Mouse (Mus musculus): ENCODE measurements around the gene Ccna2. TPM values are rescaled to one million over a fixed set of nuclear protein-coding genes. Genes with fewer than 3 reads are reported as not detected.

Gene Ccna2
- polyA plus RNA-seq, 2 experiments: 112 to 156 TPM

DNA sequence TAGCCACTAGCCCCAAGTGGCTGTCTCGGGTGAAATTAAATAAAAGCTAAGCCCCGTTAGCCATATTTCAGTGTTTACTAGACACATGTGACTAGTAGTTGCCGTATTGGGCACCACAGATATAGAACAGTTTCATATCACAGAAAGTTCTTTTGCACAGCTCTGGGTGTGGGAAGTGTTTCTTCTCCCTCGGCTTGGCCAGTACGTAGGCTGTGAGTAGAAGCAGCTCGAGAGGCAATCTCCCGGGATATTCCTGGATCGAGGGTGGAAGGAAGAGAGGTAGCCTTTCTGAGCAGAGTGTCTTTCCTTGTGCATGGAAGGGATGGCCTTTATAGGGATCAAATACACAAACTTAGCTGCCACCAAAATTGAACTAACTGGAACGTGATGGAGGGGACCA lies 55.8 kb downstream of the Ccna2 start:
- WGBS: 80% methylated on average over 9 of the region's 9 CpGs
- no peak overlapping the region for H3K4me3 ChIP-seq (replicated peaks; ENCODE audit: low read length)
- no peak overlapping the region for H3K9ac ChIP-seq (ENCODE audit: low read depth, low read length, severe bottlenecking)
- H3K36me3 ChIP-seq (ENCODE audit: control insufficient read depth, insufficient read depth, low read length): no peaks in the 10 kb centered on the region
- no peak for DNase-seq (ENCODE audit: low spot score)
- H3K27ac ChIP-seq (replicated peaks; ENCODE audit: low read depth, low read length): no peak overlapping the region
- no peak for TF ChIP-seq POLR2A (IDR thresholded peaks at IDR 0.05; ENCODE audit: borderline replicate concordance, extremely low read depth, insufficient read depth, insufficient read length)
- no peak overlapping the region for H3K4me2 ChIP-seq (replicated peaks; ENCODE audit: low read depth, low read length, severe bottlenecking)
- no peaks in the 10 kb centered on the region for H3K9me3 ChIP-seq (ENCODE audit: control insufficient read depth, low read length)
- H3K4me1 ChIP-seq (ENCODE audit: control insufficient read depth, insufficient read depth, low read length): 0 out of 2 replicates have a peak, but pooled peaks cover 3% of the 10 kb centered on the region
- peaks cover 20% of the 10 kb centered on the region; the same call in 1 of the 2 replicates for H3K27me3 ChIP-seq (ENCODE audit: control insufficient read depth, insufficient read depth, low read length)
- ATAC-seq (ENCODE audit: low FRiP score, low read depth): no peak

Other genes with a start within 250 kb of the Ccna2 start
- 348 and 392 TPM in 2 replicates for gene Anxa5, start 96.3 kb downstream of the Ccna2 start, polyA plus RNA-seq (2012; rRNA removed)
- gene Anxa5, start 96.3 kb downstream of the Ccna2 start, polyA plus RNA-seq (2014; fragmentation: Nextera tagmentation; extraction: Ambion mirVana): 423 and 449 TPM in 2 replicates
- 2.0 and 2.3 TPM in 2 replicates for gene 1810062G17Rik, start 96.2 kb downstream of the Ccna2 start, polyA plus RNA-seq (2012; rRNA removed)
- gene 1810062G17Rik, start 96.2 kb downstream of the Ccna2 start, polyA plus RNA-seq (2014; fragmentation: Nextera tagmentation; extraction: Ambion mirVana): 2.0 and 2.3 TPM in 2 replicates
- gene Gm11549, start 50.3 kb downstream of the Ccna2 start, polyA plus RNA-seq (2012; rRNA removed): 0.05 and 0.10 TPM in 2 replicates
- 0.11 TPM in 1 of 2 replicates, not detected in the other for gene Gm11549, start 50.3 kb downstream of the Ccna2 start, polyA plus RNA-seq (2014; fragmentation: Nextera tagmentation; extraction: Ambion mirVana)
- 29.0 and 34.8 TPM in 2 replicates for gene Exosc9, start 19.5 kb downstream of the Ccna2 start, polyA plus RNA-seq (2012; rRNA removed)
- 54.5 and 55.0 TPM in 2 replicates for gene Exosc9, start 19.5 kb downstream of the Ccna2 start, polyA plus RNA-seq (2014; fragmentation: Nextera tagmentation; extraction: Ambion mirVana)
- gene Bbs7, start 41.3 kb upstream of the Ccna2 start, polyA plus RNA-seq (2012; rRNA removed): 10.1 and 14.0 TPM in 2 replicates
- gene Bbs7, start 41.3 kb upstream of the Ccna2 start, polyA plus RNA-seq (2014; fragmentation: Nextera tagmentation; extraction: Ambion mirVana): 11.6 and 12.2 TPM in 2 replicates
- gene Trpc3, start 118.0 kb upstream of the Ccna2 start, polyA plus RNA-seq (2012; rRNA removed): 5.7 and 6.0 TPM in 2 replicates
- gene Trpc3, start 118.0 kb upstream of the Ccna2 start, polyA plus RNA-seq (2014; fragmentation: Nextera tagmentation; extraction: Ambion mirVana): 3.5 and 3.9 TPM in 2 replicates

All from limb, embryonic 14.5 days (tissue).